Mouse (Mus musculus): ENCODE measurements around the gene Cadm2. TPM values are rescaled to one million over a fixed set of nuclear protein-coding genes. Genes with fewer than 3 reads are reported as not detected.

Cadm2 gene
- total RNA-seq, 2 experiments from 2014 or later: 192 to 198 TPM

DNA sequence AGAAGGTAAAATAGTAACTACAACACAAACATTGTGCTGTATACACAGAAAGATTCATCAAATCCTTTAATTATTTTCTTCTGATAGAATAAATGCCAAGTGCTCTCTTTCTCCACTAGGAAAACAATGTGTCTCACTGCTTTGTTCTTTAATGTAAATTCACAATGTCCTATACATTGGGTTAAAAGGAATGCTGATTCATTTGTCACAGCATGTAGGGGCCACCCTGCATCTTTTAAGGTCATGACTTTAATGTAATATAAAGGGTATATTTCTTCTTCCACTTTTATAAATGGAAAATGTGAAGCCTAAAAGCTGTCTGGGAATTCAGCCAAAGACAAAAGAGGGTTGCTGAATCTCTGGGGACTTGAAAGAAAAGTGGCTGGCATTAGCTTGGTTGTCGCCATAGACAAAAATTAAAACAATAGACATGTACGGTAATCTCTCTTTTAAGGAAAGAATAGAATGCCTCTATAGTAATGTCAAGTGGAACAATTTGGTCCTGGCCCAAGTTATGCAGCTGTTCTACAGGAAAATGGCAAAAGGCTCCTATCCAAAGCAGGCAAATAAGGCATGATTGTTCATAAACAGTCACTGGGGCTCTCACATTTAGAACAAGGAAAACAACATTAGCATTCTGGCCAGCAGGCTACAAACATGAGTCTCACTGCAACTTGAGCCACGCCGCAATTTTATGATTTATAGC is 851.9 kb downstream of the Cadm2 start:
- DNase-seq (ENCODE audit: low spot score in 2 of 2): no peak

DNA sequence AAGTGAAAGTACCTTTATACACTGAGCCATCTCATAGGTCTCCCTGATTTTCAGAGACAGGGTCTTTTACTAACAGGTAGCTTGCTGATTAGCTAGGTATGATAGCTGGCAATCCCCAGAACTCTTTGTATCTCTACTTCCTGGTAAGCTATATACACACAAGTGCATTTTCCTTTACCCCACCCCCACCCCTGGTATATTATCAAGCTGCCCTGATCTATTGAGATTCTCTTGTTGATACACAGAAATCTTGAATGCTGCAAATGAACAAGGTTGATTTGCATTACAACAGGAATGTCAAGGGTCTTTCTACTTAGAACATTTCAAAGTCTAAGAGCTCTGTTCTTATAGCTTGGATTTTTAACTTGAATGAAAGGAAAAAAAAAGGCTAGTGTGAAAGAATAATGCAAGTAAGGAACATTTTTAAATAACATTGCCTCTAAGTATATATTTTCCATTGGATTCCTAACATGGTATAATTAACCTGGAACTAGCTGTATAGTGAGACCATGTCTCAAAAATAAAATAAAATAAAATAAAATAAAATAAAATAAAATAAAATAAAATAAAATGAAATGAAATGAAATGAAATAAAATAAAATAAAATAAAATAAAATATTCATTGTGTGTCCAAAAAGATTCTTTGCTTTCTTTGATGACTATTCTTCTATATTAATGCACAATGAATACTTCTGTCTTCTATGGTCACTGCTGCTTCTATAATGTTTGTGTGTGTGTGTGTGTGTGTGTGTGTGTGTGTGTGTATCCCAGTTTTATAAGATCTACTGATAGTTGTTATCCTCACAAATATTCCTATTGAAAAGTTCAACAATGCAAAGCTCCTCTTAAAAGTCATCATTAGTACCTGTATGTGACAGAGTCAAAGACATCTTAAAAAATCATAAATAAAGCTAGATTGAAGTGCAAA is 858.9 kb downstream of the Cadm2 start:
- DNase-seq (ENCODE audit: low spot score in 2 of 2): no peak

DNA sequence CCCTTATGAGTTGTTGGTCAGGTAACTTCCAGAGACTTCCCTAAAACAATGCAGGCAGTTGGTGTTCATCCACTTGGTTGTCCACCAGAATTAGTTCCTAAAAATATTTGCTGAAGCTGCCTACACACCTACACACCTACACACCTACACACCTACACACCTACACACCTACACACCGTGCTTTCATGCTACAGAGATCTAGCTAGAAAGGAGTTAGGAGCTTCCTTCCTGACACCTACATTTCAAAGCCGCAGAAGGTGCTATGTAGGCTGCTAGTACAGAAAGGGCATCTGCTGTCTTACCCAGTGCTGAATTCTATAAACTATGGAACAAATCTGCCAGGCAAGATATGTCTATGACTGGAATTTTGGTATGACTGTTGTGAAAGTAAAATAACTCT is 872.2 kb downstream of the Cadm2 start:
- peak; percentile 24 to 53 for DNase-seq (ENCODE audit: low spot score in 2 of 2)

DNA sequence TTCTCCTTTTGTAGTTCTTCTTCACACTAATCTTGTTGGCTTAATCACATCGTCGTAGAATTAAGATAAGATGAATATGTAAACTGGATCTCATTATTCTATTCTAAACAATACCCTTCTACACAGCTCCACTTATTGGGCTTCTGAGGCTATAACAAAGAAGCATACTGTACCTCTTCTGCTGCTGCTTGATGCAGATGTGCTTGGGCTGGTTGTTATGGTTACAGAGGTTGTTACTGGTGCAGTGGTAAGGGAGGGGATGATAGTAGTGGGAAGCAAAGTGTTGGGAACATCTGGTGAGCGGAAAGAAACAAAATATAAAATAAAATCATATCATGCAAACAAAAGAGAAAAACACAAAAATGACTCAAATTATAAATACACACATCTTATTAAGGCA is 889.5 kb downstream of the Cadm2 start:
- DNase-seq (ENCODE audit: low spot score in 2 of 2): no peak

DNA sequence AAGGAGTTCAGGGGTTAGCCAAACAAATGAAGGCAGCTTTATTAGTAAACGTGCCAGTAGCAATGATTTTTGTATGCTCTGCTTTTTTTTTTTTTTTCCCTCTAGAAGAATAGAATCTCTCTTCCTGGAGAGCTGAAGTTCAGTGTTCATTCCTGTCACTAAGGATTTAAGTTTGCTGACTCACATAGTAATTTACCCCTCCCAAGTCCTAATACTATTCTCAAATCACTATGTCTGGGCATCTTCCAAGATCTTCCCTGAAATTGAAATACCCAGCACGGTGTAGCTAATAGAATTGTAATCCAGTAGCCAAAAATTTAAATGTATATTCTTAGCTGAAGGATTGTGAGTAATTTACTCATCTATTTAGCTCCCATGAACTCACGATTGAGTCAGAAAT is 914.2 kb downstream of the Cadm2 start:
- DNase-seq (ENCODE audit: low spot score in 2 of 2): no peak

DNA sequence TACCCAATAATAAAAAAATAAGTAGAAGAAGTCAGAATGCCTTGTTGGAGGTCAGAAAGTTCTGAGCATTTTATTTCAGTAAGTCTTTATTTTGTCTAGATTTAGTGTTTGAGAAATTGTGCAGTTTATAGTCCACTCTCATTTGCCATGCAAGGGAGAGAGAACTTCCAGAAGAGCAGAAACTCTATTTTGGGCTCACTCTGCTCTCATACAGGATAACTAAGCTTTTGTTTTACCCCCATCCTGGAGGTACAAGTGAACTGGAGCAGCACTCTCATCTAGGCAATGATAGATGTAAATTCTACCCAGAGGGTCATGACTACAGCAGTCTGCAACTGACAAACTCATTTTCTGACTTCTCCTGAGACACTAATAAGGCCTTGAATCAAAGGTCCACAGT is 925.9 kb downstream of the Cadm2 start:
- no peak for DNase-seq (ENCODE audit: low spot score in 2 of 2)

DNA sequence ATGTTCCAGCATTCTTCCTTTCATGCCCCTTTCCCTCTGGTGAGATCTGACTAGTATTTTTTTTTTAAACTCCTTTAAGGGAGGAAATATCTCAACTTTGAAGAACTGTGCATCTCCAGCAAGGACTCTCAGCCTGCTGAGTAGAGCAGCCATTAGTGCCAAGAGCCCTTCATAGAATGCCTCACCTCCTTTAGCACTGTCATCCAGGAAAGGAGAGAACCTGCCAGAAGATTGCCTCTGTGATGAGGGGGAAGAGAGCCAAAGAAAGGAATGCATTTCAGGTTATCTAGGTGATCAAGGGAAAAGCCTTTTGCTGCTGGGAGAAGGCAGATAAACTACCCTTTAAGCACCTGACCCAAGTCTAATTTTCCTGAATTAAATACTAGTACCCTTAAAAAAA is 943.5 kb downstream of the Cadm2 start:
- DNase-seq (ENCODE audit: low spot score in 2 of 2): no peak

DNA sequence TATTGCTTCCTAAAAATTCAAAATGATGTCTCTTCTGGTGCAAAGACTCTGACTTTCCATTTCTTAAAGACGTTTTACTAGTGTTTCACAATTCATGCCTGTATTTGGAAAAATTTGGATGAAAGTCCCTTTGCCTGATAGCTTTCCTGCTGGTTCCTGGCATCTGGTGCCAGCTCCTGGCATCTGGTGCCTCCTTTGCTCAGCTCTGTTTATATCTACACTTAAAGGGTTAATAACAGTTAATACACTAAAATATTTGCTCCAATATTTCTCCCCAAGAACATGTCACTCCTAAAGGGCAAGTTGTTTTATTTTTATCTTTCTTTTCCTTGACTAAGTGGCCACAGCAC is 969.7 kb downstream of the Cadm2 start:
- DNase-seq (ENCODE audit: low spot score in 2 of 2): no peak

DNA sequence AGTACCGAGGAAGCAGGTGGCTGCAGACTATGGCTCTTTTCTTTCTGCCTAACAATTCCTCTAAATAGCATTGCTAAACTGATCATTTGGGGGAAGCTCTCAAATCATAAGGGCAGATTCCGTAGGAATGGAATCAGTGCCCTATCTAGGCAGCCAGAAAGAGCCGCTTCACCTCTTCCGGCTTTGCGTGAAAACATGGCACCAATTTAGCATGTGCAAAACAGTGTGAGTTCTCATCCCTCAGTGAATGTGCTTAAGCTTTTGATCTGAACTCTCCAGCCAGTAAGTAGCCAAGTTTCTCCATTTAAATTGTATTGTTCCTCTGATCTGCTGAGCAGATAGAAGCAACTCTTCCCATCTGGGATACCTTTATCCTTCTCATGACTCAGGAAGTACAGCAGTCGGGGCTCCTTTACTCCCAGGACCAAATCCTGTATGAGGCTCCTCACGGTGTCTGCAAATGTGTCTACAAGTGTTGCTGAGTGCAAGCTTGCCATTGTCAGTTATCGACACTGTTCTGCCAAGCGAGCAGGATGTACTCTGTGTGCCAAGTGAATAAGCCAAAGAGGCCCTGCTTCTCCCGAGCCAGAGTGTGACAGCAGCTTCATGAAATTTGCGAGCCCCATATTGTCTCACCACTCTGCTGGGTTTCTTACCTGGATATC is 970.2 kb downstream of the Cadm2 start:
- peak in 1 of 2 experiments; percentile 13 for DNase-seq (ENCODE audit: low spot score in 2 of 2)

DNA sequence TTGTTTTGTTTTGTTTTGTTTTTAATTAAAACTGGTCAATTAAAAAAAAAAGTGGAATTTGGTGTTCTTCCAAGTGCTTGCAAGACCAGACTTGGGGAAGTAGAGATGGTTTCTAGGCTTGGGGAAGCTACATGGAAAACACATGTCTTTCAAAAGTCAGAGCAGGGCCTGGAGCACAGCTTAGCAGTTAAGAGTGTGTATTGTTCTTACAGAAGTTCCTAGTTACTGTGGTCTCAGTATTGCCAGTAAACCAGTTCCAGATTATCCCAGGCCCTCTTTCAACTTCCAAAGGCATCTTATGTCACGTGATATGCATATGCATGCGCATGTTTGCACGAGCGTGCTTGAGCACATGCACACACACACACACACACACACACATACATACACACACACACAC is 972.9 kb downstream of the Cadm2 start:
- no peak for DNase-seq (ENCODE audit: low spot score in 2 of 2)

DNA sequence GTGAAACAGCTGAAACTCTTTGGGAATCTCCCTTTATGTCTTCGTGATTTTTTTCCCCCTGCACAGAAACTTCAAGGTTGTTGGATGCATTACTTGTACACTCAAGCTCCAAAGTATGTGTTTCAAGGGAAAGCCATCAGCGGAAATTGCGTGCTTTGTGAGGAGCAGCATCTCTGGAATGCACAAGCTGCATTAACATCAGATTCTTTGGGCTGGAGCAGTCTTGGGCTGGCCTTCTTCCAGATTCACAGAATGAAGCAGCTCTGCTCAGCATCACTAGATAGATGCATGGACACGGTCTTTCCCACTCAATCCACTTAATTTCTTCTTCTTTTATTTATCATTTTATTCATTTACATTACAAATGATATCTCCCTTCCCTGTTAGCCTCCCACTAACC is 977.1 kb downstream of the Cadm2 start:
- DNase-seq (ENCODE audit: low spot score in 2 of 2): no peak

DNA sequence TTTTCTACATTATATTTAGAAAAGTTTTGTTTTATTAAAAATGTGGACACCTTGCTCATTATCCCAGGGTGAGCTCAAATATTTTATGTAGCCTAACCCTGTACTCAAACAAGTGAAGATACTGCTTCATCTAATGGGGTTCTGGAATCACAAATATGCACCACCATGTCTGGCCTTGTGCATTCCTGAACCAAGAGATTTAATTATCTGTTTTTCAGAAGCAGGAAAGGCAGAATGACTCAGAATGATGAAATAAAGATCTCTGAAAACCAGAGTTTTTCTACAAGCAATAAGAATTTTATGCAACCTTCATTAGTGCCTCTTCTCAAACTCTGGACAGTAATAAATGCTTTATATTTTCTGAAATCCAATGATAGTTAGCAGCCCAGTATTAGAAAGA is 993.2 kb downstream of the Cadm2 start:
- DNase-seq (ENCODE audit: low spot score in 2 of 2): no peak

DNA sequence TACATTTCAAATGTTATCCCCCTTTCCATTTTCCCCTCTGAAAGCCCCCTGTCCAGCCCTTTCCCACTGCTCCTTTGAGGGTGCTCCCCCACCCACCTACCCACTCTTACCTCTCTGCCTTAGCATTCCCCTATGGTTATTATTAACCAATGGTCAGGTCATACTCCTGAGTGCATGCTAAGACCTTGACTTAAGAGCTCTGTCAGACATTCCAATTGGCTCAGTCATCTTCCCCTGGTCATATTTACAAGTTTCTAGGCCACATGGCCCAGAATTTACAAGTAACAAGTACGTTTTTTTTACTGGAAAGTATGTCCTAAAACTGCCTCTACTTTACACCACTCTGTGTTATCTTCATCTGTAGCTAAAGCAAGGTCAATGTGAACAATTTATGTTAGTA is 998.3 kb downstream of the Cadm2 start:
- no peak for DNase-seq (ENCODE audit: low spot score in 2 of 2)

DNA sequence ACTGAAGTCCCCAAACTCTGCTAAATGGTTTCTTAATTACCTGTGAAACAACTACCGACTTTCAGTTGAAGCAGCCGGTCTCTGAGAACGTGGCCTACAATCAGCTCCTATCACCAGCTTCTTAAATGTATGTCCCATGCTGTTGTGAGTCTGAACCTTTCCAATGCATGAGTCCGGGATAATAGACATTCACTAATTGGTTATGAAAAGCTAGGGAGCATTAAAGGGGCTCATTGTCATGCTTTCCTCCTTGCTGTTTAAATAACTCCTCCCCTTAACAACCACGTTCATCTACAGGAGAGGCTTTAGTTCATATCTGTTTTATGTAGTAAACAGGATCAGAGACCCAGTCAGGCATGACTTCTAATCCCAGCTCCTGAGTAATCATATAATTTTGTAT is 1008.1 kb downstream of the Cadm2 start:
- DNase-seq (ENCODE audit: low spot score in 2 of 2): no peak

All from left cerebral cortex, adult 18-20 months (tissue).